Mouse (Mus musculus) G1E (cell line): ENCODE data around the gene Ptpn3.

Experiments
- CTCF ChIP-seq: IDR thresholded peaks from 2 replicates; pipeline ENCODE4 v1.5.1; 2012; ENCODE audit warnings: low read depth, low read length, inconsistent platforms, mixed read lengths
- GATA1 ChIP-seq: IDR thresholded peaks from 2 replicates; pipeline ENCODE4 v1.6.1; 2012; ENCODE audit warnings: borderline replicate concordance, low read length, inconsistent platforms, mixed read lengths
- POLR2AphosphoS5 ChIP-seq: IDR thresholded peaks from 2 replicates; pipeline ENCODE4 v1.6.1; 2012; ENCODE audit warnings: low read depth, low read length, inconsistent platforms; ENCODE audit not compliant: insufficient replicate concordance

DNA sequence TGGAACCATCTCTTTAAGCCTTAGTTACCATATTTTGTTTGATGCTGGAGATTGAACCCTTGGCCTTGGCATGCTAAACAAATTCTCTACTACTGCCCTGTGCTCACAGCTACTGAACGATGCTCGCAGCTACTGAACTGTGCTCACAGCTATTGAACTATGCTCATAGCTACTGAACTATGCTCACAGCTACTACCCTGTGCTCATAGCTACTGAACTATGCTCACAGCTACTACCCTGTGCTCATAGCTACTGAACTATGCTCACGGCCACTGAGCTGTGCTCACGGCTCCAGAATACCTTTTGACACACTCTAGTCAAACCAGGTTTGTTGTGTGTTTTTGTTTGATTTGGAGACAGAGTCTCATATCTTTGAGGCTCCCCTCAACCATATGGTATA is 10.1 kb upstream of the Ptpn3 start:
- TF ChIP-seq POLR2AphosphoS5 (no peak), CTCF (no peak), GATA1 (no peak)
